Mouse (Mus musculus) bone marrow macrophage, adult 2 months (primary cell): ENCODE measurements around the gene Ptcd1.

Experiments
- CTCF ChIP-seq: IDR thresholded peaks from 2 replicates; pipeline ENCODE4 v1.5.1; 2012; ENCODE audit warnings: low read depth, mild to moderate bottlenecking, low read length, moderate library complexity
- POLR2A ChIP-seq: IDR thresholded peaks from 2 replicates; pipeline ENCODE4 v1.6.1; 2012; ENCODE audit warnings: mild to moderate bottlenecking, low read depth, low read length, borderline replicate concordance

DNA sequence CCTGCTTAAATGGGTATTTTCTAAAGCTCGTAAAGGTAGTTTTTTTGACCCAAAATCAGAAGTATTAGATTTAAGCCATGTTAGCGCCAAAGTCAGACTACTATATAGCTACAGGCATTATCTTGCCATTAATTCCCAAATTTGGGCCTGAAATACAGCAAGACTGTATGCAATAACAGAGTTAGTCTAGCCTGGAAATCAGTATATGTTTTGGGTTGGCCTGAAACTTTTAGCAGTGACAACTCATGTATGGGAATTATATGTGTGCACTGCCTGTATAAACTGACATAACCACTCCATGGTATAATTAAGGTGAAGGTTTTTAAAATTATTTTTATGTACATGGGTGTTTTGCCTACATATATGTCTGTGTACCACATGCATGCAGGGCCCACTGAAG, 25.1 kb upstream of the Ptcd1 start, which contains the start of gene Atp5j2:
- no peak for TF ChIP-seq CTCF
- no peak for TF ChIP-seq POLR2A
